Mouse (Mus musculus) olfactory bulb, adult 2 months (tissue): Measurements from ENCODE around the gene Sgtb. TPM values are rescaled to one million over a fixed set of nuclear protein-coding genes. Genes with fewer than 3 reads are reported as not detected.

Source experiments
- H3K27ac ChIP-seq: fragments of 200-500 bp; 2 replicates; pipeline ENCODE4 v1.5.1; 2012; ENCODE audit warnings: low read depth, low read length; ENCODE audit not compliant: insufficient read depth
- H3K4me1 ChIP-seq: fragments of 200-500 bp; 2 replicates; pipeline ENCODE4 v1.6.1; 2012; ENCODE audit warnings: low read length; ENCODE audit not compliant: control insufficient read depth, insufficient read depth
- H3K4me3 ChIP-seq: fragments of 200-500 bp; 2 replicates; pipeline ENCODE4 v1.5.1; 2012; ENCODE audit warnings: mild to moderate bottlenecking, low read depth, low read length, moderate library complexity; ENCODE audit not compliant: insufficient read depth
- CTCF ChIP-seq: fragments of 200-500 bp; IDR thresholded peaks from 2 replicates; pipeline ENCODE4 v1.5.1; 2012; ENCODE audit warnings: low read depth, mild to moderate bottlenecking, low read length, moderate library complexity; ENCODE audit not compliant: insufficient read depth
- POLR2A ChIP-seq: fragments of 200-500 bp; IDR thresholded peaks from 2 replicates; pipeline ENCODE4 v1.6.1; 2012; ENCODE audit warnings: mild to moderate bottlenecking, low read depth, low read length, moderate library complexity; ENCODE audit not compliant: insufficient read depth
- WGBS: fragments of 180-500 bp; shearing (Covaris S2); methylation state at CpG from one replicate; pipeline ENCODE4 v1.1.7; 2018; 5-methylcytosine and 5-hydroxymethylcytosine counted together
- polyA plus RNA-seq: library from polyadenylated mRNA; stranded (reverse); fragments of >200 nt; gene quantifications from 2 replicates; pipeline ENCODE4 v1.2.4, GENCODE M21; 2012; ENCODE audit warnings: low replicate concordance; ENCODE audit not compliant: missing spikeins, insufficient read depth, insufficient read length

Gene Sgtb
- polyA plus RNA-seq, 1 experiment, result 133 TPM

- TF ChIP-seq POLR2A, result no peak
- TF ChIP-seq CTCF, result no peak
- no peak overlapping the region for H3K27ac ChIP-seq
- H3K4me1 ChIP-seq, result peaks cover 2% of the 10 kb centered on the region; the same call in 1 of the 2 replicates
- WGBS, result 83% methylated on average over 10 of the region's 10 CpGs
- H3K4me3 ChIP-seq, result no peak overlapping the region
Observed at GRCm38 (mm10) chr13:104074731-104075130, 34.8 kb upstream of the Sgtb start.

GRCm38 (mm10) chr13:104076993-104077392 lies 32.5 kb upstream of the Sgtb start:
- no peak overlapping the region for H3K4me3 ChIP-seq

GRCm38 (mm10) chr13:104082504-104082903 lies 27.0 kb upstream of the Sgtb start:
- Histone ChIP-seq H3K27ac (no peak overlapping the region), H3K4me1 (peaks cover 3% of the 10 kb centered on the region; the same call in 1 of the 2 replicates), H3K4me3 (no peak overlapping the region)
- 88% methylated on average over 7 of the region's 7 CpGs for WGBS
- TF ChIP-seq CTCF (no peak), POLR2A (no peak)

More at GRCm38 (mm10) chr13:104076993-104077392, 32.5 kb upstream of the Sgtb start:
- Histone ChIP-seq H3K27ac (no peak overlapping the region), H3K4me1 (peaks cover 2% of the 10 kb centered on the region; the same call in 1 of the 2 replicates)
- 67% methylated on average over 6 of the region's 6 CpGs for WGBS
- TF ChIP-seq POLR2A, result no peak
- TF ChIP-seq CTCF, result no peak

GRCm38 (mm10) chr13:104084600-104084999 lies 24.9 kb upstream of the Sgtb start:
- no peak overlapping the region for H3K4me3 ChIP-seq
- no peak overlapping the region for H3K27ac ChIP-seq
- WGBS, result 81% methylated on average over 2 of the region's 2 CpGs
- H3K4me1 ChIP-seq, result peaks cover 3% of the 10 kb centered on the region; the same call in 1 of the 2 replicates
- TF ChIP-seq CTCF, result no peak
- TF ChIP-seq POLR2A, result no peak

- peaks cover 8% of the 10 kb centered on the region for H3K4me1 ChIP-seq
- H3K4me3 ChIP-seq, result no peak overlapping the region
- TF ChIP-seq POLR2A (no peak), CTCF (peak; percentile 55)
- WGBS, result 6% methylated on average over 1 of the region's 1 CpGs
- H3K27ac ChIP-seq, result no peak overlapping the region
Observed at GRCm38 (mm10) chr13:104089387-104089786, 20.2 kb upstream of the Sgtb start.

- Histone ChIP-seq H3K4me3 (no peak overlapping the region), H3K27ac (no peak overlapping the region), H3K4me1 (peaks cover 16% of the 10 kb centered on the region)
- WGBS, result 6% methylated on average over 1 of the region's 1 CpGs
- TF ChIP-seq POLR2A (no peak), CTCF (no peak)
Observed at GRCm38 (mm10) chr13:104091734-104092133, 17.8 kb upstream of the Sgtb start.

GRCm38 (mm10) chr13:104094531-104095385 lies 14.8 kb upstream of the Sgtb start:
- 78% methylated on average over 11 of the region's 11 CpGs for WGBS

GRCm38 (mm10) chr13:104095955-104096354 lies 13.6 kb upstream of the Sgtb start:
- peaks cover 16% of the 10 kb centered on the region for H3K4me1 ChIP-seq
- WGBS, result 71% methylated on average over 7 of the region's 7 CpGs
- no peak overlapping the region for H3K4me3 ChIP-seq
- H3K27ac ChIP-seq, result no peak overlapping the region
- TF ChIP-seq POLR2A (no peak), CTCF (no peak)

More at GRCm38 (mm10) chr13:104094531-104095385, 14.8 kb upstream of the Sgtb start:
- no peak overlapping the region for H3K4me3 ChIP-seq
- TF ChIP-seq POLR2A (no peak), CTCF (no peak)
- peaks cover 16% of the 10 kb centered on the region for H3K4me1 ChIP-seq
- H3K27ac ChIP-seq, result no peak overlapping the region

- TF ChIP-seq POLR2A (no peak), CTCF (no peak)
- Histone ChIP-seq H3K4me3 (no peak overlapping the region), H3K4me1 (peaks cover 16% of the 10 kb centered on the region), H3K27ac (no peak overlapping the region)
- WGBS, result 97% methylated on average over 7 of the region's 7 CpGs
Observed at GRCm38 (mm10) chr13:104097190-104097589, 12.4 kb upstream of the Sgtb start.

GRCm38 (mm10) chr13:104100416-104100815 lies 9.1 kb upstream of the Sgtb start:
- WGBS, result 87% methylated on average over 4 of the region's 4 CpGs
- no peak for TF ChIP-seq CTCF
- TF ChIP-seq POLR2A, result no peak

More at GRCm38 (mm10) chr13:104100416-104100815, 9.1 kb upstream of the Sgtb start:
- no peak overlapping the region for H3K27ac ChIP-seq
- no peaks in the 10 kb centered on the region for H3K4me1 ChIP-seq
- H3K4me3 ChIP-seq, result no peak overlapping the region
